22 mouse cellular contexts compared by ENCODE assay signal in genomic region chr8:111712135-111712534, GRCm38 (mm10). TPM values are rescaled to one million over a fixed set of nuclear protein-coding genes. Genes with fewer than 3 reads are reported as not detected.
DNase-seq lines count a peak whose midpoint lies in the region; ATAC-seq lines count a peak whose summit lies in the region.
"Had no signal": no experiment of that assay in that cellular context is flagged by ENCODE, and none has a peak within 500 bp of the region (broad histone marks: within the 10 kb centered on the region; RNA-seq: fewer than 3 reads in every experiment).

No protein-coding gene starts in this region.

- WGBS in kidney, embryonic 15.5 days: 34% methylated on average over 9 of the region's 9 CpGs
- 64% methylated on average over 9 of the region's 9 CpGs for WGBS in neural tube, embryonic 12.5 days

- H3K27ac ChIP-seq in kidney, embryonic 15.5 days: no peak overlapping the region; the same call in 1 of the 2 replicates
- H3K27ac ChIP-seq in neural tube, embryonic 12.5 days: no peak overlapping the region
- H3K27ac ChIP-seq: hindbrain, embryonic 12.5 days; limb, embryonic 10.5 days; liver, embryonic 15.5 days; midbrain, embryonic 10.5 days; stomach, embryonic 15.5 days had no signal

- H3K4me2 ChIP-seq in kidney, embryonic 15.5 days: no peak overlapping the region
- H3K4me2 ChIP-seq in neural tube, embryonic 12.5 days (replicated peaks): no peak overlapping the region
- H3K4me2 ChIP-seq: heart, embryonic 11.5 days; hindbrain, embryonic 12.5 days; liver, embryonic 15.5 days; stomach, embryonic 15.5 days had no signal

- peaks cover 34% of the 10 kb centered on the region for H3K4me1 ChIP-seq in kidney, embryonic 15.5 days
- peaks cover 23% of the 10 kb centered on the region for H3K4me1 ChIP-seq in neural tube, embryonic 12.5 days

- H3K9me3 ChIP-seq in kidney, embryonic 15.5 days (replicated peaks): no peaks in the 10 kb centered on the region
- no peaks in the 10 kb centered on the region for H3K9me3 ChIP-seq in neural tube, embryonic 12.5 days
- H3K9me3 ChIP-seq: hindbrain, embryonic 12.5 days; limb, embryonic 10.5 days; liver, embryonic 15.5 days; midbrain, embryonic 10.5 days; stomach, embryonic 15.5 days had no signal

- no peak overlapping the region for H3K4me3 ChIP-seq in kidney, embryonic 15.5 days (replicated peaks)
- H3K4me3 ChIP-seq in neural tube, embryonic 12.5 days: no peak overlapping the region
- H3K4me3 ChIP-seq: hindbrain, embryonic 12.5 days; limb, embryonic 10.5 days; liver, embryonic 15.5 days; midbrain, embryonic 10.5 days; stomach, embryonic 15.5 days had no signal

- peaks cover 80% of the 10 kb centered on the region for H3K36me3 ChIP-seq in kidney, embryonic 15.5 days
- peaks cover 81% of the 10 kb centered on the region for H3K36me3 ChIP-seq in neural tube, embryonic 12.5 days

- DNase-seq in adrenal gland, postnatal 14 days: peak; percentile 8
- no peak for DNase-seq in adrenal gland, adult 8-10 months
- peak; percentile 12 for DNase-seq in kidney, adult 11 months
- DNase-seq in neural tube, embryonic 10.5 days (ENCODE audit: extremely low spot score, low spot score): no peak
- DNase-seq in layer of hippocampus, adult 8-10 months (ENCODE audit: low spot score in 2 of 2): peak; percentile 62 to 74
- DNase-seq in thymus, postnatal 25 days: no peak

- ATAC-seq in kidney, embryonic 15.5 days (replicated peaks; ENCODE audit: low FRiP score): no peak
- no peak for ATAC-seq in neural tube, embryonic 12.5 days (ENCODE audit: low FRiP score, low read depth)

- H3K27me3 ChIP-seq in kidney, embryonic 15.5 days: no peaks in the 10 kb centered on the region
- H3K27me3 ChIP-seq in neural tube, embryonic 12.5 days (replicated peaks): no peaks in the 10 kb centered on the region
- H3K27me3 ChIP-seq: hindbrain, embryonic 12.5 days; liver, embryonic 15.5 days; stomach, embryonic 15.5 days had no signal

- H3K9ac ChIP-seq in kidney, embryonic 15.5 days: no peak overlapping the region
- 0 out of 2 replicates have a peak overlapping the region, but pooled peaks have one; percentile 5 for H3K9ac ChIP-seq in neural tube, embryonic 12.5 days
- H3K9ac ChIP-seq: forebrain, postnatal 0 days; liver, embryonic 15.5 days; stomach, embryonic 15.5 days had no signal

RNA-seq across cellular contexts. Expression of gene Ctrb1, which starts 21.3 kb away (rescaled TPM):
- total RNA-seq in adrenal gland, postnatal 14 days (2021): 0.41 TPM in 1 of 2 replicates, not detected in the other
- not detected for total RNA-seq in adrenal gland, adult 8-10 months (2022)
- 0.45 and 5.2 TPM in 2 replicates for polyA plus RNA-seq in kidney, embryonic 15.5 days (2015; fragmentation: Nextera tagmentation; extraction: Ambion mirVana)
- not detected in 2 replicates for polyA plus RNA-seq in neural tube, embryonic 12.5 days (2016; fragmentation: Nextera tagmentation; extraction: Ambion mirVana)
- total RNA-seq in layer of hippocampus, adult 8-10 months (2022): not detected
- total RNA-seq: forebrain, postnatal 0 days; granulocyte monocyte progenitor cell, adult 5-6 weeks; heart, postnatal 25 days; layer of hippocampus, postnatal 10 days; midbrain, postnatal 0 days had no signal
- polyA plus RNA-seq: embryonic facial prominence, embryonic 11.5 days; forebrain, embryonic 11.5 days; forebrain, postnatal 0 days; heart, embryonic 11.5 days; hindbrain, embryonic 12.5 days; limb, embryonic 10.5 days; lung, postnatal 0 days; midbrain, embryonic 10.5 days; midbrain, postnatal 0 days had no signal

RNA-seq across cellular contexts. Expression of gene Bcar1, which starts 31.5 kb away (rescaled TPM):
- total RNA-seq in adrenal gland, postnatal 14 days (2021): 59.6 and 67.1 TPM in 2 replicates
- 100 to 1,000 TPM in 2 of 4 experiments, 10 to 100 TPM in 2; 86.1 to 150 (median 104) TPM for total RNA-seq in adrenal gland, adult 8-10 months (2022)
- 45.7 and 53.8 TPM in 2 replicates for polyA plus RNA-seq in kidney, embryonic 15.5 days (2015; fragmentation: Nextera tagmentation; extraction: Ambion mirVana)
- 55.9 and 61.5 TPM in 2 replicates for polyA plus RNA-seq in neural tube, embryonic 12.5 days (2016; fragmentation: Nextera tagmentation; extraction: Ambion mirVana)
- total RNA-seq in layer of hippocampus, adult 8-10 months (2022): 10 to 100 TPM; 58.8 to 73.3 (median 62.6) TPM
- total RNA-seq: granulocyte monocyte progenitor cell, adult 5-6 weeks had no signal

Comparison
In these comparisons a context has a peak if more than half of its experiments do, and no peak if none do; other contexts are left out.
1. DNase-seq: peak in adrenal gland, postnatal 14 days (single experiment), kidney, adult 11 months (single experiment) and layer of hippocampus, adult 8-10 months (2 of 2); none in adrenal gland, adult 8-10 months (single experiment), neural tube, embryonic 10.5 days (single experiment) and thymus, postnatal 25 days (single experiment).